Mouse (Mus musculus): ENCODE data around the gene Drosha.

- no peak for TF ChIP-seq GATA1 (IDR thresholded peaks at IDR 0.05; ENCODE audit: borderline replicate concordance, low read length)
- TF ChIP-seq FLI1 (IDR thresholded peaks at IDR 0.05; ENCODE audit: low read length), result no peak
These were observed 76.0 kb downstream of the Drosha start for GRCm38 (mm10) chr15:12900428-12901196.
